Mouse (Mus musculus): Measurements from ENCODE around the gene Ndc1.
"Not testable (repeated sequence)": the region's sequence is repeated elsewhere in the genome, so short reads cannot be mapped to it uniquely, and the experiment has no call there.

Ndc1 gene

DNA sequence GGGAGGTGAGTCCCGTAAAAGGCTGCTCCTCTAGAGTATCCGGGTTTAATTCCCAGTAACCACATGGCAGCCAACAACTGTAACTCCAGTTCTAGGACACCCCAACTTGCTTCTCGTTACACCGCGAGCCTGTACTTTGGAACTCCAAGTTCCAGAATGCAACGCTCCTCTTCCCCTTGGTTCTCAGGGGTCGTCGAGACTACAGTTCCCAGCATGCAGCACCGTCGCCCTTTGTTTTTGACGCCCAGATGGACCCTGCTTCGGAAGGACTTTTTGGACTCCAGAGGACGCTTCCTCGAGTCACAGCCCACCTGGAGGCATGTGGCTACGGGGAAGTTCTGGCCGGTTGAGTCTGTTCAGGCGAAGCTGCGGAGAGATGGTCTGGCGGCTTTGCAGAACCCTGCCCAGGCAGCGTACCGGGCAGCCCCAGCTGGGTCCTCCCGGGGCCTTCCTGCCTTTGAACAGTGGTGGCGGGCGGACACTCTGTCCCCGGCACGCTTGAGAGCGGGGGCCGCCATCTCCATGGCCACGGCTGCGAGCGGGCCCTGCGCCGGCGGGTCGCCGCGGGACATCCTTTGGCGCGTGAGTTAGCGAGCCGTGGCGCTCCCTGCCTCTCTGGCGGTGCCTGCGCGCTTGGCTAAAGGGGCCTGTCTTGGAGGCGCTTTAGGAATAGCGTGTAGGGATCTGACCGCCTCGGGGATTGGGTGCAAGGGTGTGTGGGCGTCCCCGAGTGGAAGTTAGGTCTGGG, at the start of gene Ndc1:
Ndc1 (plus strand) TSS at position 218 of the 748 bp plus-strand sequence.
- DNase-seq, result peak; percentile 81

DNA sequence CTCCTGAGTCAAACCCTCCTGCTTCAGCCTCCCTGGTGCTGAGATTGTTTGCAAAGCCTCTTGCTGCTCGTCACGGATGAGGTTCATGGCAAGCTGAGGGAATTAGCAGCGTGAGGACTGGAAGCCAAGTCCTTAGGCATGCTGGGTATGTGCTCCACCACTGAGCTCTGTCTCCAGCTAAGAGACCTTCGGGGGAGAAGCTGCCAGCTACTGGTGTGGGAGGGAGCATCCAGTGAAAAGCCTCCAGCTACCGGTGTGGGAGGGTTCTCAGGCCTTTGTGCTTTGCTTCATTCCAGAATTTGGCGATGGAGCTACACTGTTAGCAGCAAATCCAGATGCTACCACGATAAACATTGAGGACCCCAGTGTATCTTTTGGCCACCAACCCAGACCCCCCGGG, 48.9 kb upstream of the Ndc1 start:
- DNase-seq, result no peak

DNA sequence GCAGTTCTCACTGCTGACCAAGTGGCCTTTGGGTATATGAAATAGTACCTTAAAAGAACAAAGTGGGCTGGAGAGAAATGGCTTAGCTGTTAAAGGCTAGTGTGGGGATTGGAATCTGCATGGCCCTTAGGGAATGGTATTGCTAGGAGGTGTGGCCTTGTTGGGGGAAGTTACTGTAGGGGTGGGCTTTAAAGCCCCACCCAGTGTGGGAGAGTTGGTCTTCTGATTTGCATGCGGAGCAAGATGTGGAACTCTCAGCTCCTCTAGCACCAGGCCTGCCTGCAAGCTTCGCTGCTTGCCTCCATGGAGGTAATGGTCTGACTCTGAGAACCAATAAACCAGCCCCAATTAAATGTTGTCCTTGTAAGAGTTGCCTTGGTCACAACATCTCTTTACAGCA, 46.5 kb upstream of the Ndc1 start:
- no peak for DNase-seq

DNA sequence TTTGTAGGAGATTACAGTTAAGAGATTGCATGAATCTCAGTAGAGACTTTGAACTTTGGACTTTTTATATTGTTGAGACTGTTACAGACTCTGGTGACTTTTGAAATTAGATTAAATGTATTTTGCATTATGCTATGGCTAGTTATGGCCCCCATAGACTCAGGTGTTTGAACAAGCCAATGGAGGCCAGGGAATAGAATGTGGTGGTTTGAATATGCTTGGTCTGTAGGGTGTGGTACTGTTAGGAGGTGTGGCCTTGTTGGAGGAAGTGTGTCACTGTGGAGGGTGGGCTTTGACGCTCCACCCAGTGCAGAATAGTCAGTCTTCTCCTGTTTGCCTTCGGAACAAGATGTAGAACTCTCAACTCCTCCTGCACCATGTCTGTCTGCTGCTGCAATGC, 44.5 kb upstream of the Ndc1 start:
- no peak for DNase-seq

DNA sequence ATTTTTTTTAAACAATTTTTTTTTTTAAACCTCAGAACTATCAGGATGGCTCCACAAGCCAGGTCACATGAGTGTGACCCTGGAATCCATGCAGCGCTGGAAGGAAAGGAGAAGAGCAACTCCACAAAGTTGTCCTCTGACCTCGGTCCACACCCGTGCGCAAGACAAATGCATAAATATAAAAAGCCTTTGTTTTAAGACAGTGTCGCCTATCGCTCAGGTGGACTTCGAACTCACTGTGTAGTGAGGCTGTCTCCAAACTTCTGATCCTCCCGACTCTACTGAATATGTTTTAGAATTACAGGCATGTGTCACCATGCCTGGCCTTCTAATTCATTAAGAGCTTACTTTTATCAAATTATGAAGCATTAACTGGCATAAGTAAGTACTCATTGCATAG, 39.1 kb upstream of the Ndc1 start:
- no peak for DNase-seq

DNA sequence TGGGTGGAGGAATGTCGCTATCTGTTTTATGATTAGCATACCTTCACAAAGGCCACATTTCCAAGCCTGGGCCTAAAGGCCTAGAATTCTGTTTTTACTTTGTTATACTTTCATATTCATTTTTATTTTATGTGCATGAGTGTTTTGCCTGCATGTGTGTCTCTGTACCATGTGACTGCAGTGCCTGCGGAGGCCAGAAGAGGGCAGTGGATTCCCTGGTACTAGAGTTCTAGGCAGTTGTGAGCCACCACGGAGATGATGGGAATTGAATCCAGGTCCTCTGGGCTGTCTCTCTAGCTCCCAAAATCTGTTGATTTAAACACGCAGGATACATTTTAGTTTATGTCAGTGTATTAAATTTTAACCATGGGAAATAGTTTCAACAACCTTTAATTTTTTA, 34.1 kb upstream of the Ndc1 start:
- DNase-seq, result no peak

DNA sequence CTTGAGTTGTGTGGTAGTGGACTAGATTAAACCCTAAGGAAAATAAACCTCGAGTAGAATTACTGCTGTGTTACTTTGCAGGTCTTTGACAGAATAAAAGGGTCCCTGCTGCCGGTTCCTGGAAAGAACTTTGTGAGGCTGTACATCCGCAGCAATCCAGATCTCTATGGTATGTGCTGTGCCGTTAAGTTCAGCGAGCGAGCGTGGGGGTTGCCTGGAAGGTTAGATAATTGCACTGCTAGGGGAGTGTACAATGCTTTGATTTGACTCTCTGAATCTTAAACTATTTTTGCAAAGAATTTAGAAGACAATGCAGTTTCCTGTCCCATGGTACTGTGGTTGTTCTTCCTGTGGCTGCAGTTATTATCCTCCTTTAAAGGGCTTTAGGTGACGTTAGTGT, 31.2 kb upstream of the Ndc1 start:
- no peak for DNase-seq

DNA sequence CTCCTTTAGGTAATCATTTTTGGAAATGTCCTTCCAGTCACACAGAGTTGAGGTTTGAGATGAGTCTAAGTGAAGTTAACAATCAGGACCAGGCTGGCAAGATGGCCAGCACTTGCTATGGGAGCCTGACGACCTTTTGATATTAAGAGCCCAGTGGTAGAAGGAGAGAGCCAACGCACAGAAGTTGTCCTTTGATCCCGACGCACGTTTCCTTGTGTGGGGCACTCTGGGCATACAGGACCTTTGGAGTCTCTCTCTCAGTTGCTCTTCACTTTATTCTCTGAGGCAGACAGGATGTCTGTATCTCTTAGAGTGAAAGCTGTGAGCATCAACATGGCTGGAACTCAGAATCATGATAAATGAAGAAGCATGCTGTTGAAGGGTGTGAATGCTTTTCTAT, 30.1 kb upstream of the Ndc1 start:
- DNase-seq, result no peak

DNA sequence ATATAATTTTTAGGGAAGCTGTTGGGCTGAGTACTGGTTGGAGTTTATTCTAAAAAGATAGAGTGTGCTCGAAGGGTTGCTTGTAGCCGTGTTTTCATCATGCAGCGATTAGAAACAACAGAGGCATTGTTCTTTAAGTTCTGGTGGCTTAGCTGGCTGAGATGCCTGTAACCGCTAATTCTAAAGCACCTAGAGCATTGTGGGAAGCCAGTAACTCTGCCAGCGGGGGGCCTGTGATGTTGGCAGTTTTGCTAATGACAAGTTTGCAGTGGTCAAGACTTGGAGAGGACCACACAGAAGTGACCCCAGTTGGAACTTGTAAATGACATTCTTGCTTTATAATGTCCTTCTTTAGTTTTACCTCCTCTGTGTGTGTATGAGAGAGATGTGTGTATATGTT, 26.2 kb upstream of the Ndc1 start:
- peak; percentile 42 for DNase-seq

DNA sequence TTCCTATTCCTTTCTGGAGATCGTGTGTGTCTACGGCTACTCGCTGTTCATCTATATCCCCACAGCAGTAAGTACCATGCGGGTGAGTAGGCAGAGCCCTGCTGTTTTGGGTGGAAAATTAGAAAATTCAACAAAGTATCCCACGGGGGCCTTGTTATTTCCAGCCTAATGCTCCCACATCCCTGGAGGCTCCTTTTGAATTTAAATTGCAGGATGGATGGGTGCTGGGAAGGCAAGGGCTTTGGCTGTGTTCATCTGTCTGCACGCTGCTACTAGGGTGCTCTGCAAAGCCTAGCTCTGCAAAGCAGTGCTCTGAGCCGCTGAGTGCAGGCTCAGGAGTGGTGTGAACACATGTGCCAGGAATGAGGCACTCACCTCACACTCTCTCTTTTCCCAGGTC, 23.0 kb upstream of the Ndc1 start:
- no peak for DNase-seq

DNA sequence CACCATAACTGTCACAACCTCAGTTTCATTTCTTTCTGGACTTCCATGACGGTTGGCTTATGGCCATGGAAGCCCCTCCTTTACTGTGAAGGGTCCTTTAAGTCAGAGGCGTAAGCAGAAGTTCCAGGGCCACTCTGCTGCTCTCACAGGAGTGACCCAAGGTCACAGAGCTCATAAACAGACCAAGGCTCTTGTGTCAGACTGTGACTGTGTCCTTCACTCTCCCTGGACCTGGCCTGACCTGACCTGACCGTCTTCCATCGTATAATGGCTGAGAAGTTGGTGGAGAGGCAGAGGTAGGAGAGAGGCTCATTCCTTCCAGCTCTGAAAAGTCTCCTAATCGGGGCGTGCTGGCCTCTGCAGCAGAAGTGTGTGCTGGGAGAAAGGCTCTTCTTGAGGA, 20.4 kb upstream of the Ndc1 start:
- no peak for DNase-seq

DNA sequence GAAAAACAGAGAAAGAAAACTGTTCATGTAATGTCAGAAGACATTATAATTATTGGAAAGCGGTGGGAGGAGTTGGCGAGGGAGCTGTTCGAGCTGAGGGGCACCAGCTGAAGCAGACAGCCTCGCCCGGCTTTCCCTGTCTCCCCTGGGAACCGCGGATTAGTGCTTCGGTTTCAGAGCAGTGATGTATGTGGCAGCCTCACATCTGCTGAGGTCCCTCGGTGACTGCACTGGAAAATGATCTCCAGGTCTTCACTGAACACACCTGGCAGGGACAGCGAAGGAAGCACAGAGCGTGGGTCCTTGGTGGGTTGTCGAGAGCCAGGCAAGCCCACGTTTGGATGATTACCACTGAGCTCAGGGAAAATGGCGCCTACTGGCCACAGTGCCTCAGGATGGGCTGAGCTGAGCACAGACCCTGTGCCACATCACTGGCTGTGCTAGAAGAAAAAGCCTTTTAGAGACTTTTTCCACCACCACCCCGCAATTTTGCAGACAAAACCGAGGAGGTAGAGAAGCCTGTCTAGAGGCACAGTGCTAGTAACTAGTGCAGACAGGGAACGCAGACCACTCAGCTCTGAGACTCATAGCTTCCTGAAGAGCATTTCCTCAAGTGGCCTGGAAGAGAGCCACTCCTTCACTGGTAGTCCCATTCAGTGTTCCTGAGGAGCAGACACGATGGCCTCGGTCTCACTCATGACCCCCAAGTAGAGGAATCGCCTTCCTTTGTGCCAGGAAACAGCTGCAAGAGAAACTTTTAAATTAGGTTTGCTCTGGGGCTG, 18.9 kb upstream of the Ndc1 start:
- no peak for DNase-seq

DNA sequence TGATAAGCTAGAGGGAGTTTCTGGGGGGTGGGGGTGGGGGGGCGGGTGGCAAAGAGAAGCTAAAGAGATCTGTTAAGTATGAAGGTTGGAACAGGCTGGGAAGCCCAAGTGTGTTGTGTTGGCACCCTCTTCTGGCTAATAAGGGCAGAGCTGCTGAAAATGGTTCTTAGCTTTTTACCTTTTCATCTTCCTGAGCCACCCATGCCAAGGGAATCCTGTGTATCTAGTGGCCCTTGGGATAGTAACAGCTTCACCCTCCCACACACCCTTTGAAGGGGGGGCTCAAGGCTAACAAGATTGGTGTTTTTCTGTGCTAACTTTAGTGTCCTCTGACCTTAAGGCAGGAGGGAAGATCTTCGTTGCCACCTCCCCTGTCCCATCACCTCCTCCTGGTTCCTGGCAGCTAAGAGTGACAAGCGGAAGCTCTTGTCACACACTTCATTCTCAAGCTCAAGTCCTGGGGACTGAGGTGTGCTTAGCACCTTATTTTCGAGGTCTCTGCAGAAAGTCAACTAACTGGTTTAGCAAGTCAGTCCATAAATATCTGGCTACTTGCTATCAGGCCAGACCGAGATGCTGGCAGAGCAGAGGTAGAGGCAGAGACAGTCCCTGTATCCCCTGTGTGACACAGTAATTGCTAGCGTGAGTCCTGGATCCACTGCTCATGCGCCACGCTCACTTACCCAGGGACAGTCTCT, 18.1 kb upstream of the Ndc1 start:
- peak; percentile 24 for DNase-seq

DNA sequence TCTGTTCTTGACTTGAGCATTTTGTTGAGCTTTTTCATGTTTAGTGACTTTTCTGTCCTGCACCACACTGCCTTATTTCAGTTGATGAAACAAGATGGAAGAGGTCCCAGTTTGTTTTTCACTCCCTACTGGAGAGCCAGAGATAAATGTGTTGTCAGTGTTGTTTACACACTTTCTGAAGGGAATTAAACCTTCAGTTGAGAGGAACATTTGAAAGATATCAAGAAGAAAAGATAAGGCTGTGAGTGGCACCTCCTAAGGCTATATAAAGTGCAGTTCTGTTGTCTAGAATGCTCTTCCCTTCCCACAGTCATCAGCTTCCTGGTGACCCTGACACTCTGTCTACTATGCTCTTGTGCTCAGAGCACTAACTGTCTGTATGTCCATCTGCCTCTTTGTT, 16.2 kb upstream of the Ndc1 start:
- DNase-seq, result no peak

DNA sequence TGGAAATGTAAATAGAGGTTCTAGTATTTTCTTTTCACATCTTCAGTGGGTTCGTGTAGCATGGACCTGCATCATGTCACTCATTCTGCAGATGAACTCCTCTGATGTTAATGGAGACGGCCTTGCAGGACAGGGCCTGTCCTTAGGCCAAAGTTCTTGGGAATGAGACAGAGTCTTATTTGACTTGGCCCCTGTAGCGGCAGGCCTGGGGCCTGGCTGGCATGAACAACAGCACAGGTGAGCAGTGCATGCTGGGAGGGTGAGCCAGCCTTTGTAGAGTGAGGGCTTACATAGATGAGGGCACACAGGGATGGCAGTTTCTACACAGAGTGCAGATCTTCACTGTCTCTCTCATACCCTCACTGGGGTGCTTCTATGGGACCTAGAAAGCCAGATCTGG, 14.0 kb upstream of the Ndc1 start:
- DNase-seq, result no peak

DNA sequence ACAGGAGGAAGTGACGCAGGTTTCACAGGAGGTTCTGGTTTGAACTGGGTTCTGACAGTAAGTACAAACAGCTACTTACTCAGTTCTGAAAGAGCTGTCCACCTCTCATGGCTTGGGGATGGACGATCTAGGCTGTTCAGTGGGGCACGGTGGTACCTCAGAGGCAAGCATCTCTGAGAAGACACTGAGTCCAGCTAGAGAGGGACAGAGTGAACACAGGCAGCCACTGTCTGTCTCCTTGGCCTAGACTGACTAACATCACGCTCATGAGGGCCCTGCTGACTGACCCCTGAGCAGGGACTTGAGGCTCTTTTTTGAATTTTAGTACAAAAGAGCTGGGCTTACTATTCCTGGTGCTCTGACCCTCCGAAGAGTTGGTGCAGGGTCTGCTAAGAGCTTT, 13.5 kb upstream of the Ndc1 start:
- DNase-seq, result no peak

DNA sequence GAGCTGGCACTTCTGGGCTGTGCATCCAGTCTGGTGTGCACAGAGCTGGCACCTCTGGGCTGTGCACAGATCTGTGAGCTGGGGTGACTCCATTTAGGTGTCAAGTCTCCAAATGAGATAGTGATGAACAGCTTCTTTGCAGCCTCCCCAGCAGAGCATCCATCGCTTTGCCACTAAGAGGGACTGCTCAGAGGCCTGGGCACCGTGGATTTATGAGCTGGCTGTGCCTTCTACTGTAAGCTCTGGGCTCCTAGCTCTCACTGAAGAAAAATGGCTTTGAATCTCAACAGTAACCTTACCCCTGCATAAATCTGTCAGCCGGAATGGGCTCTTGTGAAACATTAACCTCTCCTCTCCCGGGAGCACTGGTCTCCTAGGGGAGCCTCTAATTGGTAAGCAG, 13.0 kb upstream of the Ndc1 start:
- DNase-seq, result no peak

DNA sequence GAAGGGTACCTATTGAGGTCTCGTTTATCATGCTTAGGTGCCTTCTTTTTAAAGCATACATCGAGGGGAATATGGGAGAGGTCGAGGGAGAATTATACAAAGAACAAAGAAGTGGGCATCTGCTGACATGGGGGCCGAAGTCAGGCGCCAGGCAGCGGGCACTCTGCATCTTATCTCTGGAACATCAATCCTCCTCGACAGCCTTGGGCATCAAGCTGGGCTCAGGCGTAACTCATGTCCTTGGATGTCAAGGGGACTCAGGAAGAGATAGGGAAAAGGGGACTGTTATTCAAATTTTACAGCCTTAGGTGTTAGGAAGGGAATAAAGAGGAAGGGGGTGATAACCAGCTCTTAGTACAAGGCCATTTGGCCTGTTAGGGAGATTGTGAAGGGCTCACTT, 10.4 kb upstream of the Ndc1 start:
- not testable (repeated sequence) for DNase-seq

DNA sequence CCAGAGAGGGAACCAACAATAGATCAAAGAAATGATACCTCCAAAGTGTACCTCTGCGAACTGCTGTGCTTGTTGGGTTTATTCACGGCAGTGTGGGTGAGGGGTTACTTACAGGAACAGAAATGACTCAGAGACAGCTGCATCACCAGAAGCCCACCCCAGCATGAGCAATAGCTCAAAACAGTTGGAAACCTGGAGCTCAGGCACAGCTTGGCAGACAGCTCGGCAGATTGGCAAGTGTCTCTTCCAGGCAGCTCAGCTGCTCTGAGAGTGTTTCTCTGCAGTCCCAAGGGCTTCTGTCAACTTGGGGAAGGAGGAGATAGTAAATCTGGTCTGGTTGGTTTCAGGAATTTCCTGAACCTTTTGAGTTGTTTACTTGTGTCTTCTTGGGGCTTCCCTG, 9.1 kb upstream of the Ndc1 start:
- no peak for DNase-seq

DNA sequence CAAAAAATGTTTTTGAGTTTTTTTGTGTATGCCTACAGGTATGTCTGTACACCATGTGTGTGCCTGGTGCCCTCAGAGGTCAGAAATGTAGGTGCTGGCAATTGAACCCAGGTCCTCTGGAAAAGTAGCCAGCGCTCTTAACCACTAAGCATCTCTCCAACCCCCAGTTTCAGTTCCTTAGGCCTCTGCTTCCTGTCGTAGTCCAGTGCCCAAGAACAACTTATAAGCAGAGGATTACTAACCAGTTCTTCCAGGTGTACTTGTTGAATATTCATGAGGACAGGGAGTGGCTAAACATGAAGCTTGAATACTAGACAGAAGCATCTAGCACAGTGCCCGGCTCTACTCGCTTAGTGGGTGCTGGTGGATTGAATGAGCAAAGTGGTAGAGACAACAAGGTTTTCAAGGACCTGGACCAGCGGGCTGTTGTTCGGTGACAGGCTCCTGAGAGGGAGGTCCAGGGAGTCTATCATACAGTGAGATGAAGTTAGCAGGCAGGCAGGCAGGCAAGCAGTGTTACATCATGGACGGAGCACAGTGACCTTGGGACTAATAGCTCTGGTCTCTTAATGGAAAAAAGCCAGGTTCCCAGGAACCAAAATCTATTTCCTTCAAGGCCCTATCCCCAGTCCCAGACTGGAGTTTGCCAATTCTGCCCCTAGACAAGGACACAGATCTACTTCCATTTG, 7.0 kb upstream of the Ndc1 start:
- DNase-seq, result no peak

DNA sequence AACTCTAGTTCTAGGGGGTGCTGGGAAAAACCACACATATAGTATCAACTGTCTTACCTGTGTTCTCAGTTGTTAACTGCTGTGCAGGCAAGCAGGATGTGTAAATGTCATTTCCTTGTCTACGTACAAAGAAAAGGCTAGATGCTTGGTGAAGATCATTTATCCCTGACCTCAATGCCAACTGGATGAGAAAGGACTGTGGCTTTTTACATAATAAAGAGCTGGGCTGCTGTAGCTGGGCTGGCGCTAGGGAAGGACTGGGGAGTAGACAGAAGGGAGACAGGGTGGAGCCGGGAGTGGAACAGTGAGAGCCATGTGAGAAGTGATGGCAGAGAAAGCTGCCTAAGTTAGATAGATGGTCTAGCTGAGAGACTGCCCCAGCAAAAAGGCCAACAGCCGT, 4.8 kb upstream of the Ndc1 start:
- no peak for DNase-seq

DNA sequence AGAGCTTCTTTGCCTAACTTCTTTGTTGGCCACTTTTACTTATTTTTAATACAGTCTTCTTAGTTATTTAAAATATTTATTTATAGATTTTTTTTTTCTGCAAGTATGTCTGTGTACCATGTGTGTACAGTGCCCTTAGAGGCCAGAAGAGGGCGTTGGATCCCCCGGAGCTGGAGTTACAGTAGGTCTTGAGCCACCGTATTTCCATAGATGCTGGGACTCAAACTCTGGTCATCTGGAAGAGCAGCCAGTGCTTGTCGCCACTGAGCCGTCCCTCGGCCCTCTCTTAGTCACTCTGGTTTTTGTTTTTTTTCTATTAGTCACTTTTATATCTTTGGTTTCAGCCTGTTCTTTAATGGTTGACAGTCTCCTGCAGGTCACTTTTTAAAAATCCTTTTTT, 4.0 kb upstream of the Ndc1 start:
- DNase-seq, result no peak

DNA sequence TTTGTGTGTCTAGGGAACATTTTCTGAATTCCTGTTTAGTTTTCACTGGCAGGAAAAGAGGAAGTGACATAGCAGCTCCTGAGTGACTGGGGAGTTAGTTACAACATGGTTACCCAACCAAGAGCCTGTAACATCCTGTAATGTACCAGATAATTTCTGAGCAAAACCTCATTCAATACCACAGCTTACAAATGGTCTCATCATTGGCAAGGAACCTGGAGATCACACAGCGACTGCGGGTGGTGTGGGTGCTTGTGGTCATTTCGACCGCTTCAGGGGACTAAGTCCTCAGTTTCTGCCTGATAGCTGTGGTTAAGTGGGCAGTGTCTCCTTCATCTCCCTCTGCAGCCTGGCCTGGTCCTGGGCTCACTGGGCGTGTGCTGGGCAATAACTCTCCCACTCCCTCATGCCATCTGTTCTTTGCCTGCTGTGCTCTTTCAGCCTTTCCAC, 3.4 kb upstream of the Ndc1 start:
- DNase-seq, result no peak

Data from right cerebral cortex, postnatal 4 days (tissue).